8 mouse cellular contexts compared by ENCODE assay signal in genomic region chr14:16196518-16196917, GRCm38 (mm10). TPM values are rescaled to one million over a fixed set of nuclear protein-coding genes. Genes with fewer than 3 reads are reported as not detected.
DNase-seq lines count a peak whose midpoint lies in the region; ATAC-seq lines count a peak whose summit lies in the region.

No protein-coding gene starts in this region.

- no peaks in the 10 kb centered on the region for H3K9me3 ChIP-seq in kidney, embryonic 16.5 days (ENCODE audit: low read length)

- 60% methylated on average over 4 of the region's 4 CpGs for WGBS in kidney, embryonic 16.5 days

- no peaks in the 10 kb centered on the region for H3K4me1 ChIP-seq in kidney, embryonic 16.5 days (ENCODE audit: insufficient read depth, low read length)

- no peak for ATAC-seq in kidney, embryonic 16.5 days (ENCODE audit: low FRiP score, low TSS enrichment)
- peak; percentile 84 for ATAC-seq in CD4-positive, CD25-positive, alpha-beta regulatory T cell, adult 4 months

- no peak overlapping the region for H3K4me2 ChIP-seq in kidney, embryonic 16.5 days (replicated peaks; ENCODE audit: low read depth, low read length)

- H3K9ac ChIP-seq in kidney, embryonic 16.5 days (replicated peaks; ENCODE audit: low read length) = no peak overlapping the region

- H3K4me3 ChIP-seq in kidney, embryonic 16.5 days (ENCODE audit: low read length) = no peak overlapping the region

- H3K27me3 ChIP-seq in kidney, embryonic 16.5 days (ENCODE audit: insufficient read depth, low read length) = no peaks in the 10 kb centered on the region

- H3K27ac ChIP-seq in kidney, embryonic 16.5 days (ENCODE audit: low read length) = no peak overlapping the region

- H3K36me3 ChIP-seq in kidney, embryonic 16.5 days (ENCODE audit: insufficient read depth, low read length) = no peaks in the 10 kb centered on the region

- DNase-seq in adrenal gland, postnatal 10 days = peak; percentile 5
- no peak for DNase-seq in adrenal gland, adult 18-20 months (ENCODE audit: low spot score in 2 of 2)
- peak; percentile 8 to 54 for DNase-seq in kidney, postnatal 36 days
- DNase-seq in embryo, embryonic 10.5 days (ENCODE audit: low spot score) = peak; percentile 56
- no peak for DNase-seq in left cerebral cortex, adult 11 months (ENCODE audit: low spot score)
- DNase-seq in gastrocnemius, adult 18-20 months (ENCODE audit: low spot score) = no peak

RNA-seq across cellular contexts. Expression of gene Ngly1, which starts 52.6 kb away (rescaled TPM):
- total RNA-seq in adrenal gland, postnatal 10 days (2021) = 10 to 100 TPM; 48.5 to 52.5 TPM
- total RNA-seq in adrenal gland, adult 18-20 months (2021) = 10 to 100 TPM; 44.1 to 44.8 TPM
- 37.8 and 38.7 TPM in 2 replicates for polyA plus RNA-seq in kidney, embryonic 16.5 days (2015; fragmentation: Nextera tagmentation; extraction: Ambion mirVana)
- 10 to 100 TPM; 86.1 to 92.0 TPM for polyA plus RNA-seq in CD4-positive, CD25-positive, alpha-beta regulatory T cell, adult 4 months (2017; shearing (Covaris generic))
- total RNA-seq in gastrocnemius, adult 18-20 months (2021) = 10 to 100 TPM; 41.7 to 47.7 TPM

RNA-seq across cellular contexts. Expression of gene Oxsm, which starts 53.1 kb away (rescaled TPM):
- total RNA-seq in adrenal gland, postnatal 10 days (2021) = 10 to 100 TPM; 22.1 to 26.7 TPM
- total RNA-seq in adrenal gland, adult 18-20 months (2021) = 10 to 100 TPM; 15.7 to 16.7 TPM
- polyA plus RNA-seq in kidney, embryonic 16.5 days (2015; fragmentation: Nextera tagmentation; extraction: Ambion mirVana) = 3.1 and 3.8 TPM in 2 replicates
- 1 to 10 TPM; 4.8 to 9.5 TPM for polyA plus RNA-seq in CD4-positive, CD25-positive, alpha-beta regulatory T cell, adult 4 months (2017; shearing (Covaris generic))
- 10 to 100 TPM; 11.1 to 12.3 TPM for total RNA-seq in gastrocnemius, adult 18-20 months (2021)

Comparison
In these comparisons a context has a peak if more than half of its experiments do, and no peak if none do; other contexts are left out.
1. DNase-seq: peak in adrenal gland, postnatal 10 days (single experiment), kidney, postnatal 36 days (2 of 2) and embryo, embryonic 10.5 days (single experiment); none in adrenal gland, adult 18-20 months (0 of 2), left cerebral cortex, adult 11 months (single experiment) and gastrocnemius, adult 18-20 months (single experiment).